Mouse (Mus musculus) stomach, postnatal 0 days (tissue): ENCODE measurements around the gene A030014E15Rik.
"Not testable (repeated sequence)": the region's sequence is repeated elsewhere in the genome, so short reads cannot be mapped to it uniquely, and the experiment has no call there.

Source experiments
- CTCF ChIP-seq: IDR thresholded peaks from 2 replicates; pipeline ENCODE4 v1.5.1; 2016; ENCODE audit warnings: antibody characterized with exemption, low read depth, mild to moderate bottlenecking, moderate library complexity
- EP300 ChIP-seq: optimal IDR thresholded peaks from 2 replicates; pipeline ENCODE3; 2016; ENCODE audit warnings: antibody characterized with exemption

- TF ChIP-seq EP300, CTCF: not testable (repeated sequence)
Measured at GRCm38 (mm10) chr1:82942505-82942904, 17.8 kb downstream of the A030014E15Rik start.
